Mouse (Mus musculus) kidney, postnatal 0 days (tissue): Measurements from ENCODE around the gene Gipc1. TPM values are rescaled to one million over a fixed set of nuclear protein-coding genes. Genes with fewer than 3 reads are reported as not detected.

ENCODE experiments used
- ATAC-seq: fragments of 200-750 bp; cut with Nextera tagmentation; replicated peaks from 2 replicates; pipeline ENCODE4 v1.8.0; 2017; ENCODE audit warnings: low read depth, moderate number of reproducible peaks, moderate TSS enrichment, moderate library complexity; ENCODE audit not compliant: low FRiP score
- DNase-seq: peaks from one replicate; pipeline ENCODE4 v3.0.0-alpha.2; 2016; ENCODE audit warnings: low spot score
- H3K27ac ChIP-seq: fragments of 300-500 bp; sonication (generic); 2 replicates; pipeline ENCODE4 v1.5.1; 2014; ENCODE audit warnings: mild to moderate bottlenecking
- H3K27me3 ChIP-seq: fragments of 300-500 bp; sonication (generic); 2 replicates; pipeline ENCODE4 v1.6.1; 2014; ENCODE audit warnings: low read length, mixed read lengths; ENCODE audit not compliant: insufficient read depth
- H3K36me3 ChIP-seq: fragments of 300-500 bp; sonication (generic); 2 replicates; pipeline ENCODE4 v1.6.1; 2014; ENCODE audit warnings: low read length, mixed read lengths; ENCODE audit not compliant: insufficient read depth
- H3K4me1 ChIP-seq: fragments of 300-500 bp; sonication (generic); replicated peaks from 2 replicates; pipeline ENCODE4 v1.6.1; 2014; ENCODE audit warnings: antibody characterized with exemption, low read length, mixed read lengths; ENCODE audit not compliant: insufficient read depth
- H3K4me2 ChIP-seq: fragments of 300-500 bp; sonication (generic); 2 replicates; pipeline ENCODE4 v1.6.1; 2014; ENCODE audit warnings: mild to moderate bottlenecking, low read length, moderate library complexity, mixed read lengths
- H3K4me3 ChIP-seq: fragments of 300-500 bp; sonication (generic); replicated peaks from 2 replicates; pipeline ENCODE4 v1.5.1; 2014; ENCODE audit warnings: low read depth, low read length
- H3K9ac ChIP-seq: fragments of 300-500 bp; sonication (generic); 2 replicates; pipeline ENCODE4 v1.6.1; 2014; ENCODE audit warnings: low read depth, low read length
- H3K9me3 ChIP-seq: fragments of 300-500 bp; sonication (generic); replicated peaks from 2 replicates; pipeline ENCODE4 v1.6.1; 2016; ENCODE audit warnings: low read length, inconsistent platforms, mixed read lengths
- CTCF ChIP-seq: IDR thresholded peaks from 2 replicates; pipeline ENCODE4 v1.5.1; 2016; ENCODE audit warnings: antibody characterized with exemption, low read depth, mild to moderate bottlenecking, moderate library complexity
- WGBS: fragments of 180-500 bp; shearing (Covaris S2); extraction: QIAGEN DNeasy Blood & Tissue Kit; methylation state at CpG from one replicate; pipeline ENCODE4 v1.1.7; 2014; 5-methylcytosine and 5-hydroxymethylcytosine counted together
- polyA plus RNA-seq: library from polyadenylated mRNA; unstranded; fragments of >200 nt; fragmentation: Nextera tagmentation; extraction: Ambion mirVana; gene quantifications from 2 replicates; pipeline ENCODE4 v1.2.1, GENCODE M21; 2015

Gene Gipc1
- polyA plus RNA-seq, 1 experiment from 2014 or later, result 197 TPM

- Histone ChIP-seq H3K4me2 (peak overlapping the region; percentile 60), H3K4me3 (peak overlapping the region; percentile 27), H3K4me1 (peaks cover 34% of the 10 kb centered on the region), H3K9me3 (no peaks in the 10 kb centered on the region), H3K27ac (peak overlapping the region; percentile 47; the same call in 1 of the 2 replicates), H3K9ac (peak overlapping the region; percentile 45), H3K36me3 (peaks cover 37% of the 10 kb centered on the region), H3K27me3 (no peaks in the 10 kb centered on the region)
- TF ChIP-seq CTCF, result peak; percentile 90
- DNase-seq, result peak; percentile 91
- peak; percentile 26 for ATAC-seq
- WGBS, result 29% methylated on average over 79 of the region's 80 CpGs
Measured at GRCm38 (mm10) chr8:83668010-83668916, 15.8 kb downstream of the Gipc1 start.

- Histone ChIP-seq H3K9me3 (no peaks in the 10 kb centered on the region), H3K4me1 (peaks cover 34% of the 10 kb centered on the region), H3K4me2 (peak overlapping the region; percentile 60), H3K36me3 (peaks cover 38% of the 10 kb centered on the region), H3K27ac (peak overlapping the region; percentile 47; the same call in 1 of the 2 replicates), H3K27me3 (no peaks in the 10 kb centered on the region), H3K9ac (no peak overlapping the region), H3K4me3 (no peak overlapping the region)
- no peak for TF ChIP-seq CTCF
- DNase-seq (no peak), ATAC-seq (no peak)
- WGBS, result 71% methylated on average over 16 of the region's 16 CpGs
Measured at GRCm38 (mm10) chr8:83669013-83669412, 16.5 kb downstream of the Gipc1 start.

- Histone ChIP-seq H3K4me3 (no peak overlapping the region), H3K27me3 (no peaks in the 10 kb centered on the region), H3K4me1 (peaks cover 6% of the 10 kb centered on the region), H3K27ac (no peak overlapping the region), H3K36me3 (peaks cover 57% of the 10 kb centered on the region), H3K9me3 (no peaks in the 10 kb centered on the region), H3K4me2 (no peak overlapping the region), H3K9ac (no peak overlapping the region)
- 52% methylated on average over 5 of the region's 5 CpGs for WGBS
- DNase-seq (peak; percentile 39), ATAC-seq (no peak)
- peak; percentile 10; the same call in 1 of the 2 replicates for TF ChIP-seq CTCF
Measured at GRCm38 (mm10) chr8:83672936-83673335, 20.5 kb downstream of the Gipc1 start.

- Histone ChIP-seq H3K36me3 (peaks cover 69% of the 10 kb centered on the region), H3K4me1 (no peaks in the 10 kb centered on the region), H3K27ac (no peak overlapping the region), H3K4me2 (no peak overlapping the region), H3K9me3 (no peaks in the 10 kb centered on the region), H3K9ac (no peak overlapping the region), H3K27me3 (no peaks in the 10 kb centered on the region), H3K4me3 (no peak overlapping the region)
- WGBS, result 91% methylated on average over 5 of the region's 5 CpGs
- DNase-seq (no peak), ATAC-seq (no peak)
- TF ChIP-seq CTCF, result no peak
Measured at GRCm38 (mm10) chr8:83674497-83674896, 22.0 kb downstream of the Gipc1 start.

- DNase-seq (no peak), ATAC-seq (no peak)
- Histone ChIP-seq H3K9ac (no peak overlapping the region), H3K4me3 (no peak overlapping the region), H3K4me1 (peaks cover 5% of the 10 kb centered on the region; the same call in 1 of the 2 replicates), H3K9me3 (no peaks in the 10 kb centered on the region), H3K27ac (no peak overlapping the region), H3K4me2 (no peak overlapping the region), H3K36me3 (peaks cover 77% of the 10 kb centered on the region), H3K27me3 (no peaks in the 10 kb centered on the region)
- 94% methylated on average over 12 of the region's 12 CpGs for WGBS
- no peak for TF ChIP-seq CTCF
Measured at GRCm38 (mm10) chr8:83679866-83680265, 27.4 kb downstream of the Gipc1 start.

- H3K27ac ChIP-seq, result peak overlapping the region; percentile 60; the same call in 1 of the 2 replicates
- no peaks in the 10 kb centered on the region for H3K27me3 ChIP-seq
- H3K4me1 ChIP-seq, result peaks cover 5% of the 10 kb centered on the region; the same call in 1 of the 2 replicates
- no peak overlapping the region for H3K4me3 ChIP-seq
- no peak for DNase-seq
- no peak for ATAC-seq
- WGBS, result 74% methylated on average over 5 of the region's 5 CpGs
- no peaks in the 10 kb centered on the region for H3K9me3 ChIP-seq
- no peak overlapping the region for H3K9ac ChIP-seq
- no peak overlapping the region for H3K4me2 ChIP-seq
- H3K36me3 ChIP-seq, result peaks cover 82% of the 10 kb centered on the region
- TF ChIP-seq CTCF, result no peak
Measured at GRCm38 (mm10) chr8:83680603-83681002, 28.1 kb downstream of the Gipc1 start.
